Mouse (Mus musculus) forebrain, embryonic 12.5 days (tissue): ENCODE results near the gene Chst7. TPM values are rescaled to one million over a fixed set of nuclear protein-coding genes. Genes with fewer than 3 reads are reported as not detected.

Source experiments
- polyA plus RNA-seq: library from polyadenylated mRNA; unstranded; fragments of >200 nt; fragmentation: Nextera tagmentation; extraction: Ambion mirVana; gene quantifications from 2 replicates; pipeline ENCODE4 v1.2.1, GENCODE M21; 2016

Chst7 gene
- polyA plus RNA-seq, 1 experiment from 2014 or later, result 2.8 TPM

Other genes starting within 250 kb of the Chst7 start
- gene Slc9a7, start 232.2 kb downstream of the Chst7 start, polyA plus RNA-seq, result 2.0 and 2.1 TPM in 2 replicates